In genomic region chr1:160844709-160845108, GRCm38 (mm10) we compare ENCODE assay signal across 6 mouse cellular contexts. TPM values are rescaled to one million over a fixed set of nuclear protein-coding genes. Genes with fewer than 3 reads are reported as not detected.
DNase-seq lines count a peak whose midpoint lies in the region; ATAC-seq lines count a peak whose summit lies in the region.
"Not testable (repeated sequence)": the region's sequence is repeated elsewhere in the genome, so short reads cannot be mapped to it uniquely, and the experiment has no call there.

No protein-coding gene starts in this region.

- H3K9ac ChIP-seq in liver, embryonic 12.5 days: not testable (repeated sequence)
- peak overlapping the region; percentile 40; the same call in 1 of the 2 replicates for H3K9ac ChIP-seq in liver, embryonic 15.5 days

- 41% methylated on average over 4 of the region's 4 CpGs for WGBS in liver, embryonic 12.5 days (ENCODE audit: insufficient replicate concordance)
- 37% methylated on average over 4 of the region's 4 CpGs for WGBS in liver, embryonic 15.5 days (ENCODE audit: insufficient replicate concordance)

- peak overlapping the region; percentile 39 for H3K4me2 ChIP-seq in liver, embryonic 12.5 days
- H3K4me2 ChIP-seq in liver, embryonic 15.5 days: peak overlapping the region; percentile 60

- H3K9me3 ChIP-seq in liver, embryonic 12.5 days (replicated peaks); liver, embryonic 15.5 days (replicated peaks): not testable (repeated sequence)

- H3K4me3 ChIP-seq in liver, embryonic 12.5 days; liver, embryonic 15.5 days (replicated peaks): not testable (repeated sequence)

- peaks cover 15% of the 10 kb centered on the region for H3K4me1 ChIP-seq in liver, embryonic 12.5 days
- H3K4me1 ChIP-seq in liver, embryonic 15.5 days (replicated peaks): peaks cover 16% of the 10 kb centered on the region

- not testable (repeated sequence) for H3K27me3 ChIP-seq in liver, embryonic 12.5 days (replicated peaks); liver, embryonic 15.5 days

- not testable (repeated sequence) for H3K36me3 ChIP-seq in liver, embryonic 12.5 days; liver, embryonic 15.5 days (replicated peaks)

- DNase-seq in heart, adult 11 months: peak; percentile 75
- peak; percentile 9 to 16 for DNase-seq in spleen, postnatal 36 days (ENCODE audit: low spot score in 2 of 2)

- ATAC-seq in erythroblast, adult 5-6 weeks (replicated peaks; ENCODE audit: low FRiP score, poor library complexity, severe bottlenecking): peak; percentile 46; the same call in 1 of the 2 replicates
- peak; percentile 87 for ATAC-seq in liver, embryonic 12.5 days
- peak; percentile 88 for ATAC-seq in liver, embryonic 15.5 days (ENCODE audit: insufficient read depth)
- peak; percentile 40; the same call in 1 of the 2 replicates for ATAC-seq in megakaryocyte progenitor cell, adult 5-6 weeks (replicated peaks; ENCODE audit: poor library complexity)

- H3K27ac ChIP-seq in liver, embryonic 12.5 days: peak overlapping the region; percentile 74
- H3K27ac ChIP-seq in liver, embryonic 15.5 days (replicated peaks): peak overlapping the region; percentile 85

RNA-seq across cellular contexts. Expression of gene Rabgap1l, which starts 51.7 kb away (rescaled TPM):
- 82.3 and 161 TPM in 2 replicates for total RNA-seq in erythroblast, adult 5-6 weeks (2015; ENCODE audit: low replicate concordance)
- total RNA-seq in erythroblast, adult 5-6 weeks (2017; ENCODE audit: low replicate concordance): 105 and 110 TPM in 2 replicates
- 55.7 and 55.8 TPM in 2 replicates for polyA plus RNA-seq in liver, embryonic 12.5 days (2016; fragmentation: Nextera tagmentation; extraction: Ambion mirVana)
- polyA plus RNA-seq in liver, embryonic 15.5 days (2015; fragmentation: Nextera tagmentation; extraction: Ambion mirVana): 26.5 and 26.7 TPM in 2 replicates
- total RNA-seq in megakaryocyte progenitor cell, adult 5-6 weeks (2015): 122 and 143 TPM in 2 replicates
- total RNA-seq in megakaryocyte progenitor cell, adult 5-6 weeks (2017): 149 and 173 TPM in 2 replicates
